Mouse (Mus musculus): ENCODE results near the gene Pknox2.

- TF ChIP-seq CTCF (IDR thresholded peaks at IDR 0.05; ENCODE audit: low read depth, low read length) = no peak
- no peak for TF ChIP-seq POLR2A (IDR thresholded peaks at IDR 0.05; ENCODE audit: borderline replicate concordance, low read depth, low read length)
These were observed 121.3 kb downstream of the Pknox2 start for GRCm38 (mm10) chr9:37025913-37026312.

All from bone marrow macrophage, adult 2 months (primary cell).